Mouse (Mus musculus) stomach, postnatal 0 days (tissue): ENCODE data around the gene Lgals12. TPM values are rescaled to one million over a fixed set of nuclear protein-coding genes. Genes with fewer than 3 reads are reported as not detected.
A peak's percentile ranks its signal among the peaks of the same experiment; 100 is the strongest.

Source experiments
- ATAC-seq: fragments of 200-750 bp; cut with Nextera tagmentation; 2 replicates; pipeline ENCODE4 v1.8.0; 2017; ENCODE audit not compliant: low FRiP score, low TSS enrichment
- DNase-seq: peaks from one replicate; pipeline ENCODE4 v3.0.0-alpha.2; 2016; ENCODE audit warnings: low spot score
- H3K27ac ChIP-seq: fragments of 300-500 bp; sonication (generic); replicated peaks from 2 replicates; pipeline ENCODE4 v1.5.1; 2014; ENCODE audit warnings: mild to moderate bottlenecking, control low read depth
- H3K27me3 ChIP-seq: fragments of 300-500 bp; sonication (generic); 2 replicates; pipeline ENCODE4 v1.6.1; 2014; ENCODE audit warnings: low read length; ENCODE audit not compliant: control insufficient read depth, insufficient read depth
- H3K36me3 ChIP-seq: fragments of 300-500 bp; sonication (generic); 2 replicates; pipeline ENCODE4 v1.6.1; 2014; ENCODE audit warnings: low read length, mixed read lengths; ENCODE audit not compliant: control insufficient read depth, insufficient read depth
- H3K4me1 ChIP-seq: fragments of 300-500 bp; sonication (generic); replicated peaks from 2 replicates; pipeline ENCODE4 v1.6.1; 2014; ENCODE audit warnings: antibody characterized with exemption; ENCODE audit not compliant: control insufficient read depth, insufficient read depth
- H3K4me2 ChIP-seq: fragments of 300-500 bp; sonication (generic); replicated peaks from 2 replicates; pipeline ENCODE4 v1.6.1; 2014; ENCODE audit warnings: low read depth, mild to moderate bottlenecking, control low read depth, moderate library complexity
- H3K4me3 ChIP-seq: fragments of 300-500 bp; sonication (generic); 2 replicates; pipeline ENCODE4 v1.5.1; 2014; ENCODE audit warnings: low read depth, low read length, control low read depth
- H3K9ac ChIP-seq: fragments of 300-500 bp; sonication (generic); 2 replicates; pipeline ENCODE4 v1.6.1; 2014; ENCODE audit warnings: mild to moderate bottlenecking, low read length, control low read depth, mixed read lengths
- H3K9me3 ChIP-seq: fragments of 300-500 bp; sonication (generic); 2 replicates; pipeline ENCODE4 v1.6.1; 2016; ENCODE audit warnings: low read length; ENCODE audit not compliant: control insufficient read depth
- CTCF ChIP-seq: IDR thresholded peaks from 2 replicates; pipeline ENCODE4 v1.5.1; 2016; ENCODE audit warnings: antibody characterized with exemption, low read depth, mild to moderate bottlenecking, moderate library complexity
- EP300 ChIP-seq: optimal IDR thresholded peaks from 2 replicates; pipeline ENCODE3; 2016; ENCODE audit warnings: antibody characterized with exemption
- WGBS: fragments of 180-500 bp; shearing (Covaris S2); extraction: QIAGEN DNeasy Blood & Tissue Kit; methylation state at CpG from one replicate; pipeline ENCODE4 v1.1.7; 2014; 5-methylcytosine and 5-hydroxymethylcytosine counted together
- polyA plus RNA-seq: library from polyadenylated mRNA; unstranded; fragments of >200 nt; fragmentation: Nextera tagmentation; extraction: Ambion mirVana; gene quantifications from 2 replicates; pipeline ENCODE4 v1.2.1, GENCODE M21; 2015

The Lgals12 gene
- polyA plus RNA-seq, 1 experiment from 2014 or later, result 2.3 TPM

DNA sequence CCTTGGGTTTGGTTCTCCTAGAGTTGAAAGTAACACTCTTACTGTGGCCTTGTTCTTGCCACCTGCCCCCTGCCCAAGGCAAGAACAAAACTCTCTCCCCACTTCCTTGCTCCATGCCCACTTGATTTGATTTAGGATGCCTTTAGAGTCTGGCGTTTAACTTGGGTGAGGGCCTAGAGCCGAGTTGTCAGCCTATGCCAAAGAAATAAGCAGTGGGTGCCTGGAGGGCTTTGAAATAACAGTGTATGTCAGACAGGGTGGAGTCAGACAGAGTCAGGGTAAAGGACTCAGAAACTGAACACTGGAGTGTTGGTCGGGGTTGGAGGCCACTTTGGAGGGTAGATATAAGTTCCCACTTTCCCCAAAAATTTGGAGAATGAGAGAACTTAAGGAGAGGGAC is 10.1 kb upstream of the Lgals12 start:
- no peak for TF ChIP-seq CTCF
- TF ChIP-seq EP300, result no peak
- ATAC-seq (no peak), DNase-seq (no peak)
- no peak overlapping the region for H3K27ac ChIP-seq
- 32% methylated on average over 3 of the region's 3 CpGs for WGBS
- H3K4me1 ChIP-seq, result no peaks in the 10 kb centered on the region
- H3K36me3 ChIP-seq, result no peaks in the 10 kb centered on the region
- H3K4me2 ChIP-seq, result no peak overlapping the region
- H3K4me3 ChIP-seq, result no peak overlapping the region
- H3K9ac ChIP-seq, result no peak overlapping the region
- no peaks in the 10 kb centered on the region for H3K9me3 ChIP-seq
- no peaks in the 10 kb centered on the region for H3K27me3 ChIP-seq

- no peak overlapping the region for H3K27ac ChIP-seq
- no peaks in the 10 kb centered on the region for H3K4me1 ChIP-seq
- 73% methylated on average over 5 of the region's 5 CpGs for WGBS
- H3K36me3 ChIP-seq, result no peaks in the 10 kb centered on the region
- no peaks in the 10 kb centered on the region for H3K27me3 ChIP-seq
- ATAC-seq, result no peak
- TF ChIP-seq EP300, result no peak
- TF ChIP-seq CTCF, result no peak
- no peak overlapping the region for H3K9ac ChIP-seq
- no peak for DNase-seq
- H3K4me3 ChIP-seq, result no peak overlapping the region
- H3K9me3 ChIP-seq, result no peaks in the 10 kb centered on the region
- H3K4me2 ChIP-seq, result no peak overlapping the region
Measured at GRCm38 (mm10) chr19:7616231-7616930, 9.4 kb upstream of the Lgals12 start.

GRCm38 (mm10) chr19:7613151-7613550 is 6.2 kb upstream of the Lgals12 start:
- Histone ChIP-seq H3K27ac (no peak overlapping the region), H3K36me3 (no peaks in the 10 kb centered on the region), H3K4me1 (no peaks in the 10 kb centered on the region), H3K4me2 (no peak overlapping the region), H3K4me3 (no peak overlapping the region), H3K9me3 (no peaks in the 10 kb centered on the region), H3K27me3 (no peaks in the 10 kb centered on the region), H3K9ac (no peak overlapping the region)
- no peak for ATAC-seq
- TF ChIP-seq CTCF (no peak), EP300 (no peak)
- WGBS, result 87% methylated on average over 7 of the region's 7 CpGs
- no peak for DNase-seq

- WGBS, result 2% methylated on average over 52 of the region's 54 CpGs
- H3K36me3 ChIP-seq, result no peaks in the 10 kb centered on the region
- H3K9me3 ChIP-seq, result no peaks in the 10 kb centered on the region
- DNase-seq, result peak; percentile 76
- H3K4me2 ChIP-seq, result peak within 1 kb of the TSS; percentile 74
- 0 out of 2 replicates have a peak within 1 kb of the TSS, but pooled peaks have one; percentile 19 for H3K27ac ChIP-seq
- no peak for TF ChIP-seq EP300
- peak; percentile 51 for TF ChIP-seq CTCF
- H3K4me1 ChIP-seq, result no peaks in the 10 kb centered on the region
- H3K9ac ChIP-seq, result peak within 1 kb of the TSS; percentile 53
- peak within 1 kb of the TSS; percentile 39 for H3K4me3 ChIP-seq
- ATAC-seq, result peak; percentile 79
- no peaks in the 10 kb centered on the region for H3K27me3 ChIP-seq
Measured at GRCm38 (mm10) chr19:7611942-7612757, 5.2 kb upstream of the Lgals12 start, which contains the start of gene Hrasls5. Hrasls5 (plus strand) TSS chr19:7612541.

- ATAC-seq (peak; percentile 75), DNase-seq (peak; percentile 84)
- H3K9me3 ChIP-seq, result no peaks in the 10 kb centered on the region
- H3K4me1 ChIP-seq, result 0 out of 2 replicates have a peak, but pooled peaks cover 3% of the 10 kb centered on the region
- TF ChIP-seq EP300 (no peak), CTCF (no peak)
- peak overlapping the region; percentile 62; the same call in 1 of the 2 replicates for H3K4me2 ChIP-seq
- H3K27me3 ChIP-seq, result no peaks in the 10 kb centered on the region
- 57% methylated on average over 7 of the region's 7 CpGs for WGBS
- no peak overlapping the region for H3K4me3 ChIP-seq
- no peaks in the 10 kb centered on the region for H3K36me3 ChIP-seq
- peak overlapping the region; percentile 94 for H3K27ac ChIP-seq
- H3K9ac ChIP-seq, result no peak overlapping the region
Measured at GRCm38 (mm10) chr19:7607690-7608201, 753 bp upstream of the Lgals12 start.
